Mouse (Mus musculus) G1E (cell line): Measurements from ENCODE around the gene Dip2b. TPM values are rescaled to one million over a fixed set of nuclear protein-coding genes. Genes with fewer than 3 reads are reported as not detected.

ENCODE experiments used
- ATAC-seq: 2 replicates; pipeline ENCODE4 v1.8.0; 2016; ENCODE audit warnings: mild to moderate bottlenecking; ENCODE audit not compliant: insufficient number of reproducible peaks, poor library complexity, low FRiP score, severe bottlenecking; ENCODE audit errors: extremely low read depth
- DNase-seq: peaks from one replicate; pipeline ENCODE4 v3.0.0; 2012; ENCODE audit warnings: low spot score
- H3K27me3 ChIP-seq: 2 replicates; pipeline ENCODE4 v1.6.1; 2012; ENCODE audit warnings: mild to moderate bottlenecking, low read length, inconsistent platforms; ENCODE audit not compliant: insufficient read depth
- H3K36me3 ChIP-seq: replicated peaks from 2 replicates; pipeline ENCODE3; 2012; ENCODE audit warnings: mild to moderate bottlenecking, inconsistent platforms
- H3K4me1 ChIP-seq: 2 replicates; pipeline ENCODE4 v1.6.1; 2012; ENCODE audit warnings: low read depth, low read length, inconsistent platforms, mixed read lengths; ENCODE audit not compliant: insufficient read depth
- H3K4me3 ChIP-seq: 2 replicates; pipeline ENCODE4 v1.5.1; 2012; ENCODE audit warnings: low read depth, mild to moderate bottlenecking, inconsistent platforms, low read length, moderate library complexity, mixed read lengths
- H3K9me3 ChIP-seq: replicated peaks from 2 replicates; pipeline ENCODE4 v1.6.1; 2012; ENCODE audit warnings: inconsistent platforms
- CTCF ChIP-seq: IDR thresholded peaks from 2 replicates; pipeline ENCODE4 v1.5.1; 2012; ENCODE audit warnings: low read depth, low read length, inconsistent platforms, mixed read lengths
- GATA1 ChIP-seq: IDR thresholded peaks from 2 replicates; pipeline ENCODE4 v1.6.1; 2012; ENCODE audit warnings: borderline replicate concordance, low read length, inconsistent platforms, mixed read lengths
- GATA2 ChIP-seq: IDR thresholded peaks from 2 replicates; pipeline ENCODE4 v1.6.1; 2012; ENCODE audit warnings: low read depth, low read length, inconsistent platforms, borderline replicate concordance
- POLR2AphosphoS5 ChIP-seq: IDR thresholded peaks from 2 replicates; pipeline ENCODE4 v1.6.1; 2012; ENCODE audit warnings: low read depth, low read length, inconsistent platforms; ENCODE audit not compliant: insufficient replicate concordance
- TAL1 ChIP-seq: conservative IDR thresholded peaks from 2 replicates; pipeline ENCODE4 v1.6.1; 2012; ENCODE audit warnings: low read depth, low read length, inconsistent platforms, mixed read lengths
- polyA plus RNA-seq: library from polyadenylated mRNA; stranded (reverse); fragments of >175 nt; gene quantifications from 2 replicates; pipeline ENCODE4 v1.2.3, GENCODE M21; 2012
- total RNA-seq, 2 experiments: library from RNA; stranded (forward) in 1 of 2; stranded (reverse) in 1 of 2; fragments of 200-1000 nt in 1 of 2; fragments of >200 nt in 1 of 2; fragmentation: Nextera tagmentation in 1 of 2; gene quantifications; 2 replicates each; pipeline ENCODE4 v1.2.3; 2014 to 2017

The Dip2b gene
- total and polyA plus RNA-seq, 3 experiments: 4.4 to 36.8 (median 21.8) TPM

- H3K4me3 ChIP-seq: no peak overlapping the region
- ATAC-seq: no peak
Observed at GRCm38 (mm10) chr15:100081478-100081998, 43.1 kb downstream of the Dip2b start.

GRCm38 (mm10) chr15:100082052-100082451 is 43.6 kb downstream of the Dip2b start:
- no peaks in the 10 kb centered on the region for H3K27me3 ChIP-seq
- no peak for TF ChIP-seq CTCF
- no peak for TF ChIP-seq POLR2AphosphoS5
- TF ChIP-seq GATA2: no peak
- TF ChIP-seq GATA1: no peak
- TF ChIP-seq TAL1: no peak
- H3K4me3 ChIP-seq: no peak overlapping the region
- H3K36me3 ChIP-seq: peaks cover 28% of the 10 kb centered on the region
- no peak for ATAC-seq
- H3K9me3 ChIP-seq: no peaks in the 10 kb centered on the region
- no peak for DNase-seq
- H3K4me1 ChIP-seq: peaks cover 39% of the 10 kb centered on the region

More at GRCm38 (mm10) chr15:100081478-100081998, 43.1 kb downstream of the Dip2b start:
- Histone ChIP-seq H3K36me3 (peaks cover 28% of the 10 kb centered on the region), H3K4me1 (peaks cover 43% of the 10 kb centered on the region), H3K9me3 (no peaks in the 10 kb centered on the region), H3K27me3 (no peaks in the 10 kb centered on the region)
- no peak for DNase-seq
- TF ChIP-seq TAL1: no peak
- no peak for TF ChIP-seq POLR2AphosphoS5
- TF ChIP-seq GATA1: no peak
- TF ChIP-seq GATA2: no peak
- no peak for TF ChIP-seq CTCF

- TF ChIP-seq CTCF (no peak), GATA1 (no peak), POLR2AphosphoS5 (no peak), TAL1 (no peak), GATA2 (no peak)
- H3K4me1 ChIP-seq: peaks cover 39% of the 10 kb centered on the region
- no peak overlapping the region for H3K4me3 ChIP-seq
- no peaks in the 10 kb centered on the region for H3K9me3 ChIP-seq
- ATAC-seq (no peak), DNase-seq (no peak)
- H3K27me3 ChIP-seq: no peaks in the 10 kb centered on the region
- peaks cover 25% of the 10 kb centered on the region for H3K36me3 ChIP-seq
Observed at GRCm38 (mm10) chr15:100082733-100083132, 44.3 kb downstream of the Dip2b start.

- DNase-seq (no peak), ATAC-seq (no peak)
- no peak for TF ChIP-seq TAL1
- no peak for TF ChIP-seq POLR2AphosphoS5
- TF ChIP-seq GATA1: no peak
- TF ChIP-seq GATA2: no peak
- no peak for TF ChIP-seq CTCF
- peaks cover 28% of the 10 kb centered on the region for H3K36me3 ChIP-seq
- peaks cover 36% of the 10 kb centered on the region for H3K4me1 ChIP-seq
- no peaks in the 10 kb centered on the region for H3K9me3 ChIP-seq
- H3K4me3 ChIP-seq: no peak overlapping the region
- H3K27me3 ChIP-seq: no peaks in the 10 kb centered on the region
Observed at GRCm38 (mm10) chr15:100083882-100084281, 45.4 kb downstream of the Dip2b start.

GRCm38 (mm10) chr15:100084882-100085281 is 46.4 kb downstream of the Dip2b start:
- H3K4me3 ChIP-seq: no peak overlapping the region
- peaks cover 34% of the 10 kb centered on the region for H3K4me1 ChIP-seq
- TF ChIP-seq GATA2 (no peak), POLR2AphosphoS5 (no peak), GATA1 (no peak), TAL1 (no peak), CTCF (no peak)
- H3K36me3 ChIP-seq: peaks cover 32% of the 10 kb centered on the region
- ATAC-seq (no peak), DNase-seq (no peak)
- no peaks in the 10 kb centered on the region for H3K27me3 ChIP-seq
- H3K9me3 ChIP-seq: no peaks in the 10 kb centered on the region

- TF ChIP-seq GATA2 (no peak), TAL1 (no peak), CTCF (no peak), POLR2AphosphoS5 (no peak), GATA1 (no peak)
- DNase-seq: no peak
- ATAC-seq: no peak
- peaks cover 14% of the 10 kb centered on the region for H3K4me1 ChIP-seq
- H3K27me3 ChIP-seq: no peaks in the 10 kb centered on the region
- H3K4me3 ChIP-seq: no peak overlapping the region
- H3K9me3 ChIP-seq: no peaks in the 10 kb centered on the region
- H3K36me3 ChIP-seq: peaks cover 35% of the 10 kb centered on the region
Observed at GRCm38 (mm10) chr15:100088021-100088420, 49.6 kb downstream of the Dip2b start.
